Mouse (Mus musculus) myocyte (in vitro differentiated cells): ENCODE data around the gene Rasgrf2.

ENCODE experiments used
- POLR2AphosphoS2 ChIP-seq: IDR thresholded peaks from one replicate; pipeline ENCODE4 v1.6.1; 2011; ENCODE audit warnings: low read depth, control low read depth; ENCODE audit not compliant: insufficient read length
- USF1 ChIP-seq: IDR thresholded peaks from one replicate; pipeline ENCODE4 v1.6.1; 2011; ENCODE audit warnings: low read depth, mild to moderate bottlenecking, control low read depth, moderate library complexity

- TF ChIP-seq USF1 (no peak), POLR2AphosphoS2 (no peak)
These were observed 140.7 kb downstream of the Rasgrf2 start for GRCm38 (mm10) chr13:91990709-91991284.
